Mouse (Mus musculus) small intestine, adult 2 months (tissue): Measurements from ENCODE around the gene Ambra1. TPM values are rescaled to one million over a fixed set of nuclear protein-coding genes. Genes with fewer than 3 reads are reported as not detected.

ENCODE experiments used
- H3K27ac ChIP-seq: fragments of 200-500 bp; 2 replicates; pipeline ENCODE4 v1.5.1; 2012; ENCODE audit warnings: low read depth, low read length, control low read depth, inconsistent platforms; ENCODE audit not compliant: insufficient read depth
- H3K27me3 ChIP-seq: fragments of 200-500 bp; 2 replicates; pipeline ENCODE4 v1.6.1; 2012; ENCODE audit warnings: mild to moderate bottlenecking, moderate library complexity, low read length, inconsistent platforms; ENCODE audit not compliant: control insufficient read depth, insufficient read depth
- H3K36me3 ChIP-seq: fragments of 200-500 bp; 2 replicates; pipeline ENCODE4 v1.6.1; 2012; ENCODE audit warnings: mild to moderate bottlenecking, low read length, control low read depth, inconsistent platforms; ENCODE audit not compliant: control insufficient read depth, insufficient read depth
- H3K4me1 ChIP-seq: fragments of 200-500 bp; 2 replicates; pipeline ENCODE4 v1.6.1; 2012; ENCODE audit warnings: low read length, inconsistent platforms, mixed read lengths; ENCODE audit not compliant: control insufficient read depth, insufficient read depth, insufficient read length
- H3K4me3 ChIP-seq: fragments of 200-500 bp; 2 replicates; pipeline ENCODE4 v1.5.1; 2012; ENCODE audit warnings: low read depth, mild to moderate bottlenecking, control low read depth, inconsistent platforms, low read length, moderate library complexity
- CTCF ChIP-seq: fragments of 200-500 bp; IDR thresholded peaks from 2 replicates; pipeline ENCODE4 v1.5.1; 2012; ENCODE audit warnings: low read depth, mild to moderate bottlenecking, control low read depth, inconsistent platforms, low read length, moderate library complexity, mixed read lengths; ENCODE audit not compliant: insufficient replicate concordance, insufficient read length; ENCODE audit errors: extremely low read depth
- POLR2A ChIP-seq: fragments of 200-500 bp; IDR thresholded peaks from 2 replicates; pipeline ENCODE4 v1.6.1; 2012; ENCODE audit warnings: low read depth, mild to moderate bottlenecking, control low read depth, inconsistent platforms, low read length, moderate library complexity
- WGBS: fragments of 180-500 bp; shearing (Covaris S2); methylation state at CpG from one replicate; pipeline ENCODE4 v1.1.7; 2018; 5-methylcytosine and 5-hydroxymethylcytosine counted together
- polyA plus RNA-seq: library from polyadenylated mRNA; depleted of rRNA; stranded (reverse); fragments of >200 nt; gene quantifications from 2 replicates; pipeline ENCODE4 v1.2.3, GENCODE M21; 2012

Gene Ambra1
- polyA plus RNA-seq, 1 experiment: 20.7 TPM

DNA sequence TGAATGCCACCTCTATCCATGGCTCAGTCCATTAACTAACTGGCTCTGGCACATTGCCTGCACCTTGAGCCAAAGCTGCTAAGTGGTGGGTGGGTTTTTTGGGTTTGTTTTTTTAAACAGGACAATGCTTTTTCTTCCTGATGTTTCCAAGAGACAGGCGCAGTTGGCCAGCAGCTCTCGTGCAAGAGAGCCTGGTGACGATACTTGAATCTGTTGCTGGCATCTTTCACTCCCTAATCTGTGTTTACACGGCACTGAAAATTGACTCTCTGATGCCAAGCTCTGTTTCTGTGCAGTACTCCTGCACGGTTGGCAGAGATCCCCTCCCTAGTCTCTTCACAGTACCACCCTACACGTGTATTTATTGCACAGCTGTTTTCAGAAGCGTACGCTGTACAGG, 140.8 kb downstream of the Ambra1 start:
- H3K36me3 ChIP-seq: 0 out of 2 replicates have a peak, but pooled peaks cover 3% of the 10 kb centered on the region
- 51% methylated on average over 8 of the region's 8 CpGs for WGBS
- H3K4me3 ChIP-seq: no peak overlapping the region
- no peak for TF ChIP-seq POLR2A
- no peak for TF ChIP-seq CTCF
- H3K27me3 ChIP-seq: no peaks in the 10 kb centered on the region
- H3K27ac ChIP-seq: no peak overlapping the region
- no peaks in the 10 kb centered on the region for H3K4me1 ChIP-seq

DNA sequence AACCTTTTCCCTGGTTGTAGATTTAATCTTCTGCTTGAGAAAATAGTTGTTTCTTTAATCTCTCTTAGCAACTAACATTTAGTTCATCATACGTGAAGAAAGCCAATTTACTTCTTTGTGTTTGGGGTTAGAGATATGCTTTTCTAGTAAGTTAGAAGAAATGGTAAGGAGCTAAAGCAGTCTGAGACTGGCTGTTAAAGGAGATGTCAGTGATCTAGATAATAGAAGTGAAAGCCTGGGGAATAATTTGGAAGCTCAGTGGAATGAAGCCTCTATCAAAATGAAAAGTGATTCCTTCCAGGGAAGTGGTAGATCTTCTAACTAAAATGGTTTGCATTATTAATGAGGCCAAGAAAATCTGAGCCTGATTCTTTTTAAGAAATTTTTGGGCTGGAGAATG, 141.3 kb downstream of the Ambra1 start:
- H3K4me1 ChIP-seq: no peaks in the 10 kb centered on the region
- H3K4me3 ChIP-seq: no peak overlapping the region
- H3K27ac ChIP-seq: no peak overlapping the region
- no peaks in the 10 kb centered on the region for H3K27me3 ChIP-seq
- TF ChIP-seq POLR2A: no peak
- TF ChIP-seq CTCF: no peak
- H3K36me3 ChIP-seq: peaks cover 6% of the 10 kb centered on the region; the same call in 1 of the 2 replicates
- WGBS: 91% methylated on average over 1 of the region's 1 CpGs

DNA sequence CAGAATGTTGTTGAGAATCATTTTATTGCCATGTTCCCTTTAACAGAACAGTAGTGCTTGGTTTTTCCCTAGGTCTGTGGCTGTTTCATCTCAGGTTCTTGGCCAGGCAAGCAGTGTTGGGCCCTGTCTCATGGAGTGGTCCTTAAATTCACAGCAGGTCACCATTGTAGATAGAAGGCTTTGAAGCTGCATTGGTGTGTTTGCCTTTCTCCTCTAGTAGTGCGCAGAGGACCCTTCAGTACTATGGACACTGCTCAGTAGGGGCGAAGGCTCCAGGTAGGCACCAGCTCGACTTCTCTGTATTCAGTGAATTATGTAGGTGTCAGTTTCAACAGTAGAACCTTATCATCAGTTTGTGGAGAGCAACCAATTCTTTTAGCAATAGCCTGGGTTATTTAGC, 142.7 kb downstream of the Ambra1 start:
- no peaks in the 10 kb centered on the region for H3K27me3 ChIP-seq
- TF ChIP-seq CTCF (no peak), POLR2A (no peak)
- no peaks in the 10 kb centered on the region for H3K4me1 ChIP-seq
- WGBS: 90% methylated on average over 3 of the region's 3 CpGs
- H3K27ac ChIP-seq: no peak overlapping the region
- H3K36me3 ChIP-seq: peaks cover 7% of the 10 kb centered on the region
- H3K4me3 ChIP-seq: no peak overlapping the region

DNA sequence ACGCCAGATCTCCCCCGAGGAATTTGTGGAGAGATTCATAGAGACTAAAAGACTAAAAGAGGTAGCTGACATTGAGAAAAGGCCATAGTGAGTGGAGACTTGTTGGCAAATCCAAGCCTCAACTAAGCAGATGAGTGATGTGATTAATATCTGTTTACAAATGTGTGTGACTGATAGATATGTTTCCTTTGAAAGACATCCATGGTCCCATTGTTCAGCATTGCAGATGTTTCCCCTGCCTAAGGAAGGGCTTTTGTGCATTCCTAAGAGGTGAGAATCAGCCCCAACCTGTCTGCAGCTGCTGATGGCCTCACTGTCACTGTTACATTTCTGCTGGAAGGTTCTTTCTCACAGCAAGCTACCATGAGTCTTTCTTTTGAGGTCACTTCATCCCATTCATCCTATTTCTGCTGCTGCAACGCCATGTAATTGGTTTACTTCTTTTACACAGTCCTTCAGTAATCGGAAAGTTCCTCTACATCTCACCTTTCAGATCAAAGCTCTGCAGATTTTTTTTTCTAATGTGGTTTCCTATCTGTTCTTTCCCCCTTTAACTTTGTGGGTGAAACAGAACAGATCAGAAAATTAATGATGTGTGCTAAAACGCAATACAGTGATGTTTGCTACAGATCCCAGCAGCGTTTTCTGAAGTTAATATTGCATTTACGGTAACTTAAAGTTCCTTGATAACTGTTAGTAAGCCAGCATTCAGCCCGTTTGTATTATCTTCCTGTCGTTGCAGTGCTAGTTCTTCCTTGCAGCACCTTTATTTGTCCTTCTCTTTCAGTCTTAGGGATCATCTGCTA, 146.3 kb downstream of the Ambra1 start:
- 72% methylated on average over 9 of the region's 9 CpGs for WGBS
- H3K27ac ChIP-seq: no peak overlapping the region
- H3K36me3 ChIP-seq: peaks cover 9% of the 10 kb centered on the region
- TF ChIP-seq POLR2A (no peak), CTCF (no peak)
- H3K27me3 ChIP-seq: no peaks in the 10 kb centered on the region
- no peak overlapping the region for H3K4me3 ChIP-seq
- H3K4me1 ChIP-seq: no peaks in the 10 kb centered on the region

DNA sequence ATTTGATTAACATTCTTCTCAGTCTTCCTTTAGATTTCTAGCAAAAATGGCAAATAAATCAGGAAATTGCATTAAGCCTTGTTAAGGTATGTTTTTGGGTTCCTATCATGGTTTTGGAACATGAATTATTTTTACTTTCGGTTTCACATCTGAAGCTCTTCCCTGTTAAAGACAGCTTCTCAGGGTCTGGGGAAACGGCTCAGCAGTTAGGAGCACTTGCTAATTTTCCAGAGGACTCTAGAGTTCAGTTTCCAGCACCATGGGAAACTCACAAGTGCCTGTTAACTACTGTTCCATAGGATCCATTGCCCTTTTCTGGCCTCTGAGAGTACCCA, 146.8 kb downstream of the Ambra1 start:
- H3K36me3 ChIP-seq: peaks cover 10% of the 10 kb centered on the region
- TF ChIP-seq POLR2A (no peak), CTCF (no peak)
- no peak overlapping the region for H3K4me3 ChIP-seq
- no peaks in the 10 kb centered on the region for H3K4me1 ChIP-seq
- no peaks in the 10 kb centered on the region for H3K27me3 ChIP-seq
- WGBS: 42% methylated on average over 2 of the region's 2 CpGs
- H3K27ac ChIP-seq: no peak overlapping the region; the same call in 1 of the 2 replicates

DNA sequence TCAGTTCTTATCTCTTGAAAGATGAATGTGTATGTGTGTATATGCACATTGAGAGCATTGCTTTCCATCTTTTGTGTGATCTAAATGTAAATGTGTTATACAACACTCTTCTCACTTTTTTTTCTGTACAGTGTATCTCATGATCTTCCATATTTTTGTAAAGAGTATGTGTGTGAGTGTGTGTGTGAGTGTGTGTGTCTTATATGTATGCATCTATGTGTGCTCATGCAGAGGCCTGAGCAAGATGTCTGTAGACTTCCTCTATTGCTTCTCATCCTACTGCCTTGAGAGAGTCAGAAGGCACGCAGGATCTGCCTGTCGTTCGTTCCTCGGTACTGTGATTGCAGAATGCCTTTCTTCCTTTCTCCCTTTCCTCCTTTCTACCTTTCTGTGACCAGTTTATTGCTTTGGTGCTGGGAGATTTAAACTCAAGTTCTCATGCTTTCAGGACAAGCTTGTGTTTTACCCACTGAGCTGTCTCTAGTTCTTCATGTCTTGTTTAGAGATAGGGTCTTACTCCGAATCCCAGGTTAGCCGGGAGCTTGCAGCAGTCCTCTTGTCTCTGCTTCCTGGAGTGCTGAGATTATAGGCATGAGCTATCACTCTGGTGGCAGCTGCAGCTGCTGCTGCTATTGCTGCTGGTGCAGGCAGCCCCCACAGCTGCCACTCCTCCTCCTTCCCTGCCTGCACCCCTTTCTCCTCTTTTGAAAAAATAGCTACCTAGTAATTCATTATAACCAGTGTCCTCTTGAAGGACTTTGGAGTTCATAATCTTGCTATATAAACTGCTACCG, 148.7 kb downstream of the Ambra1 start:
- WGBS: 41% methylated on average over 7 of the region's 7 CpGs
- Histone ChIP-seq H3K27me3 (no peaks in the 10 kb centered on the region), H3K27ac (no peak overlapping the region), H3K4me3 (no peak overlapping the region), H3K4me1 (no peaks in the 10 kb centered on the region), H3K36me3 (peaks cover 10% of the 10 kb centered on the region)
- TF ChIP-seq POLR2A (no peak), CTCF (no peak)

DNA sequence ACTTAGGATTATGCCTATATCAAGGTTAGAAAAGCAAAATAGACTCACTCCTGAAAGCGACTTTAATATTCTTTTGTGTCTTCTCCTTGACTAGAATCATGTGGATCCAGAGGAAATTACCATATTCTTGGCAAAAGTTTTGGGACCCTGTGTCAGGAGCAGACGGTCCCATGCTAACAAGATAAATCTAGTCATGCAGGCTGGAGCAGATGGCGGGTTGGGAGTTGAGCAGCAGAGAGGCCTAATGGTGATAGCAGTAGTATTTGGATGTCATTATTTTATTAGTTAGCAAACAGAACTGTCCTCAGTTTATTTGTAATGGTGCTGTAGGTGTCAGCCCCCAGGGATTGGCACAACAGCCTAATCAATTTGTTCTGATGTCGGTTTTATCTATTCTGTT, 154.0 kb downstream of the Ambra1 start:
- TF ChIP-seq CTCF (no peak), POLR2A (no peak)
- Histone ChIP-seq H3K4me1 (no peaks in the 10 kb centered on the region), H3K36me3 (peaks cover 20% of the 10 kb centered on the region), H3K4me3 (no peak overlapping the region), H3K27me3 (no peaks in the 10 kb centered on the region), H3K27ac (no peak overlapping the region)
- 80% methylated on average over 4 of the region's 4 CpGs for WGBS

DNA sequence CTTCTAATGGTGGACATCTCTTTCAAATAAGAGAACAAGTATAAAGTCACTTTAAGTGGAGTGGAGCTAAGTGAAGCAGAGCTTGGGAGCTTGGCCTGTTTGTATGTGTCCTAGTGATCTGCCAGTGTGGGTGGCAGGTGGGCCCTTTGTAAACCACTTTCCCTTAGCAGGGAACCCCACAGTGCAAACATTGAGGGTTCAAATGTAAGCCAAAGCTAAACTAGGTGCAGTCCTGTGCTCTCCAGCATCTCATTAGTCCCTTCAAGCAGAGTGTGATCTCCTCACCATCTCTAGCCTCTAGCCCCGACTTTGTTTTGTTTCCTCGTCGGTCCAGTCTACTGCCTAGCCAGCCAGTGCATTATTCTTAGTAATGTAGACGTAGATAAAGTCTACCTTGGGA, 154.7 kb downstream of the Ambra1 start:
- H3K4me3 ChIP-seq: no peak overlapping the region
- 75% methylated on average over 4 of the region's 4 CpGs for WGBS
- TF ChIP-seq CTCF: no peak
- no peak for TF ChIP-seq POLR2A
- no peaks in the 10 kb centered on the region for H3K27me3 ChIP-seq
- no peaks in the 10 kb centered on the region for H3K4me1 ChIP-seq
- H3K36me3 ChIP-seq: peaks cover 20% of the 10 kb centered on the region
- no peak overlapping the region for H3K27ac ChIP-seq
